Mouse (Mus musculus) liver, adult 2 months (tissue): Measurements from ENCODE around the gene Ackr3.

Experiments
- CTCF ChIP-seq: fragments of 200-500 bp; IDR thresholded peaks from 2 replicates; pipeline ENCODE4 v1.5.1; 2011; ENCODE audit warnings: low read depth, low read length, control low read depth
- POLR2A ChIP-seq: fragments of 200-500 bp; IDR thresholded peaks from 2 replicates; pipeline ENCODE4 v1.6.1; 2011; ENCODE audit warnings: low read length, control low read depth; ENCODE audit not compliant: insufficient read depth; ENCODE audit errors: extremely low read depth

DNA sequence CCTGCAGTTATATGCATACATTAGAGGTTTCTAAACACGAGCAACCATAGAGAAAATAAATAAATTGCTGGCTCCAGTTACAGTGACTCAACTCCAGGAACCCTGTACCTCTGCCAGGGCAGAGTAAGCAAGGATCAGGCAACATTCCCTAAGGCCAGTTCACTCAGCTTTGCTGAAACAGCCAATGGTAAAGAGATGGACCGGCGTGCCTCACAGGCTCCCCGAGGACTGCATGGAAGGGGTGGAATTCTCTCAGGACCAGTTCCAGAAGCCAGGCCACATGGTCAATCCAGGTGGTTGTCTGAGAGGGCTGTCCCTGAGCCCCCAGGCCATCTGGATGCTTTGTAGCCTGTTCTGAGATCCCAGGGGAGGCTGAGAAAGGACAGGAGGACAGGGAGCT lies 26.8 kb downstream of the Ackr3 start:
- TF ChIP-seq POLR2A (no peak), CTCF (no peak)
